Mouse (Mus musculus): ENCODE data around the gene Polg2. TPM values are rescaled to one million over a fixed set of nuclear protein-coding genes. Genes with fewer than 3 reads are reported as not detected.
"Not testable (repeated sequence)": the region's sequence is repeated elsewhere in the genome, so short reads cannot be mapped to it uniquely, and the experiment has no call there.

Polg2 gene
- polyA plus RNA-seq, 1 experiment from 2014 or later = 9.0 TPM

DNA sequence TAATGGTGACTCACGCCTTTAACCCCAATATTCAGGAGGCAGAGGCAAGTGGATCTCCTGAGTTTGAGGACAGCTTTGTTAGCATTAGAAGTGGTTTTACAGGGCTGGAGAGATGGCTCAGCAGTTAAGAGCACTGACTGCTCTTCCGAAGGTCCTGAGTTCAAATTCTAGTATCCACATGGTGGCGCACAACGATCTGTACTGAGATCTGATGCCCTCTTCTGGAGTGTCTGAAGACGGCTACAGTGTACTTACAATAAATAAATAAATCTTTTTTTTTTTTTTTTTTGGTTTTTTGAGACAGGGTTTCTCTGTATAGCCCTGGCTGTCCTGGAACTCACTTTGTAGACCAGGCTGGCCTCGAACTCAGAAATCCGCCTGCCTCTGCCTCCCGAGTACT lies 38.6 kb downstream of the Polg2 start:
- H3K9me3 ChIP-seq (ENCODE audit: low read length) = not testable (repeated sequence)
- WGBS = 81% methylated on average over 5 of the region's 8 CpGs

DNA sequence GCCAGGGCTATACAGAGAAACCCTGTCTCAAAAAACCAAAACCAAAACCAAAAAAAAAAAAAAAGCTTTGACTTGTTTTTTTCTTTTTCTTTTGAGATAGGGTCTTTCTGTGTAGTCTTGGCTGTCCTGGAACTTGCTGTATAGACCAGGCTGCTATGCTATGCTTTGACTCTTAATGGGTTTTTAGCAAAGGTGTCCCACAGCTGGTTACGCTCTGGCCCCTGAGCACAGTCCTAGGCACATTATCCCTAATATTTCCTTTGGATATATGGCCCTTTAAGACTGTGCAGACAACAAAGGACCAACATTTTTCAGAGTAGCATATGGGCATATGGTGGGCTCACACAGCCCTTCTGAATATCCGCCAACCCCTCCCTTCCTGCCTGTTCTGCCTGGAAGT lies 40.2 kb downstream of the Polg2 start:
- 95% methylated on average over 2 of the region's 2 CpGs for whole genome bisulfite sequencing
- H3K36me3 ChIP-seq (ENCODE audit: insufficient read depth, low read length) = no peaks in the 10 kb centered on the region
- DNase-seq (ENCODE audit: low spot score) (no peak), ATAC-seq (no peak)
- no peak overlapping the region for H3K9ac ChIP-seq (replicated peaks; ENCODE audit: low read depth)
- H3K27me3 ChIP-seq (replicated peaks; ENCODE audit: insufficient read depth, low read length) = no peaks in the 10 kb centered on the region
- peaks cover 5% of the 10 kb centered on the region; the same call in 1 of the 2 replicates for H3K4me1 ChIP-seq (ENCODE audit: insufficient read depth, low read depth, low read length)
- no peaks in the 10 kb centered on the region for H3K9me3 ChIP-seq (ENCODE audit: low read length)
- no peak overlapping the region for H3K4me2 ChIP-seq (replicated peaks; ENCODE audit: low read depth, low read length)
- no peak for TF ChIP-seq CTCF (IDR thresholded peaks at IDR 0.05)
- no peak for TF ChIP-seq EP300 (IDR thresholded peaks at IDR 0.05)
- H3K4me3 ChIP-seq (ENCODE audit: low read depth, low read length) = no peak overlapping the region
- no peak overlapping the region for H3K27ac ChIP-seq (ENCODE audit: low read length)

More for the DNA sequence above, 38.6 kb downstream of the Polg2 start:
- not testable (repeated sequence) for H3K27ac ChIP-seq (ENCODE audit: low read length); DNase-seq (ENCODE audit: low spot score); H3K36me3 ChIP-seq (ENCODE audit: insufficient read depth, low read length); H3K9ac ChIP-seq (replicated peaks; ENCODE audit: low read depth); H3K4me3 ChIP-seq (ENCODE audit: low read depth, low read length); ATAC-seq; H3K4me2 ChIP-seq (replicated peaks; ENCODE audit: low read depth, low read length); H3K27me3 ChIP-seq (replicated peaks; ENCODE audit: insufficient read depth, low read length); H3K4me1 ChIP-seq (ENCODE audit: insufficient read depth, low read depth, low read length)
- TF ChIP-seq CTCF (IDR thresholded peaks at IDR 0.05) = peak; percentile 30; the same call in 1 of the 2 replicates

- Histone ChIP-seq H3K4me2 (replicated peaks; ENCODE audit: low read depth, low read length) (no peak overlapping the region), H3K27ac (ENCODE audit: low read length) (peak overlapping the region; percentile 38; the same call in 1 of the 2 replicates), H3K9me3 (ENCODE audit: low read length) (no peaks in the 10 kb centered on the region), H3K4me3 (ENCODE audit: low read depth, low read length) (no peak overlapping the region), H3K4me1 (ENCODE audit: insufficient read depth, low read depth, low read length) (peaks cover 5% of the 10 kb centered on the region; the same call in 1 of the 2 replicates), H3K9ac (replicated peaks; ENCODE audit: low read depth) (no peak overlapping the region), H3K27me3 (replicated peaks; ENCODE audit: insufficient read depth, low read length) (no peaks in the 10 kb centered on the region), H3K36me3 (ENCODE audit: insufficient read depth, low read length) (no peaks in the 10 kb centered on the region)
- WGBS = 21% methylated on average over 12 of the region's 12 CpGs
- DNase-seq (ENCODE audit: low spot score) (peak; percentile 70), ATAC-seq (peak; percentile 70)
- TF ChIP-seq CTCF (IDR thresholded peaks at IDR 0.05) (no peak), EP300 (IDR thresholded peaks at IDR 0.05) (no peak)
Measured at GRCm38 (mm10) chr11:106737178-106737621, 42.1 kb downstream of the Polg2 start.

GRCm38 (mm10) chr11:106736614-106737013 lies 42.7 kb downstream of the Polg2 start:
- Histone ChIP-seq H3K36me3 (ENCODE audit: insufficient read depth, low read length) (no peaks in the 10 kb centered on the region), H3K9me3 (ENCODE audit: low read length) (no peaks in the 10 kb centered on the region), H3K4me2 (replicated peaks; ENCODE audit: low read depth, low read length) (no peak overlapping the region), H3K4me1 (ENCODE audit: insufficient read depth, low read depth, low read length) (peaks cover 5% of the 10 kb centered on the region; the same call in 1 of the 2 replicates), H3K27me3 (replicated peaks; ENCODE audit: insufficient read depth, low read length) (no peaks in the 10 kb centered on the region), H3K27ac (ENCODE audit: low read length) (peak overlapping the region; percentile 38), H3K4me3 (ENCODE audit: low read depth, low read length) (no peak overlapping the region), H3K9ac (replicated peaks; ENCODE audit: low read depth) (no peak overlapping the region)
- 77% methylated on average over 3 of the region's 3 CpGs for WGBS
- ATAC-seq = no peak
- DNase-seq (ENCODE audit: low spot score) = no peak
- TF ChIP-seq CTCF (IDR thresholded peaks at IDR 0.05) (no peak), EP300 (IDR thresholded peaks at IDR 0.05) (no peak)

- whole genome bisulfite sequencing = 8% methylated on average over 4 of the region's 4 CpGs
- Histone ChIP-seq H3K36me3 (ENCODE audit: insufficient read depth, low read length) (no peaks in the 10 kb centered on the region), H3K4me3 (ENCODE audit: low read depth, low read length) (no peak overlapping the region), H3K4me1 (ENCODE audit: insufficient read depth, low read depth, low read length) (no peaks in the 10 kb centered on the region), H3K9ac (replicated peaks; ENCODE audit: low read depth) (no peak overlapping the region), H3K9me3 (ENCODE audit: low read length) (no peaks in the 10 kb centered on the region), H3K27ac (ENCODE audit: low read length) (0 out of 2 replicates have a peak overlapping the region, but pooled peaks have one; percentile 35), H3K4me2 (replicated peaks; ENCODE audit: low read depth, low read length) (no peak overlapping the region), H3K27me3 (replicated peaks; ENCODE audit: insufficient read depth, low read length) (no peaks in the 10 kb centered on the region)
- TF ChIP-seq EP300 (IDR thresholded peaks at IDR 0.05) (peak; percentile 55; the same call in 1 of the 2 replicates), CTCF (IDR thresholded peaks at IDR 0.05) (no peak)
- DNase-seq (ENCODE audit: low spot score) (peak; percentile 67), ATAC-seq (peak; percentile 83)
Measured at GRCm38 (mm10) chr11:106730714-106731113, 48.6 kb downstream of the Polg2 start.

GRCm38 (mm10) chr11:106729656-106730055 lies 49.7 kb downstream of the Polg2 start:
- no peak for ATAC-seq
- no peak for TF ChIP-seq CTCF (IDR thresholded peaks at IDR 0.05)
- TF ChIP-seq EP300 (IDR thresholded peaks at IDR 0.05) = no peak
- no peak overlapping the region for H3K4me3 ChIP-seq (ENCODE audit: low read depth, low read length)
- H3K4me1 ChIP-seq (ENCODE audit: insufficient read depth, low read depth, low read length) = no peaks in the 10 kb centered on the region
- no peak overlapping the region; the same call in 1 of the 2 replicates for H3K27ac ChIP-seq (ENCODE audit: low read length)
- DNase-seq (ENCODE audit: low spot score) = no peak
- no peak overlapping the region for H3K9ac ChIP-seq (replicated peaks; ENCODE audit: low read depth)
- no peaks in the 10 kb centered on the region for H3K9me3 ChIP-seq (ENCODE audit: low read length)
- no peaks in the 10 kb centered on the region for H3K27me3 ChIP-seq (replicated peaks; ENCODE audit: insufficient read depth, low read length)
- WGBS = 89% methylated on average over 1 of the region's 1 CpGs
- H3K4me2 ChIP-seq (replicated peaks; ENCODE audit: low read depth, low read length) = no peak overlapping the region
- no peaks in the 10 kb centered on the region for H3K36me3 ChIP-seq (ENCODE audit: insufficient read depth, low read length)
